Mouse (Mus musculus) spleen, adult 2 months (tissue): Measurements from ENCODE around the gene Gm2431. TPM values are rescaled to one million over a fixed set of nuclear protein-coding genes. Genes with fewer than 3 reads are reported as not detected.
"Not testable (repeated sequence)": the region's sequence is repeated elsewhere in the genome, so short reads cannot be mapped to it uniquely, and the experiment has no call there.

Experiments
- DNase-seq, 2 experiments: peaks; one replicate each; pipeline versions ENCODE4 v3.0.0 to v3.0.0-alpha.2; 2012 to 2021; ENCODE audit warnings: low spot score in 2 of 2, low read depth in 1 of 2
- H3K27ac ChIP-seq: fragments of 200-500 bp; 2 replicates; pipeline ENCODE4 v1.5.1; 2012; ENCODE audit warnings: low read length, inconsistent platforms; ENCODE audit not compliant: insufficient read depth
- H3K27me3 ChIP-seq: fragments of 200-500 bp; 2 replicates; pipeline ENCODE4 v1.6.1; 2012; ENCODE audit warnings: mild to moderate bottlenecking, moderate library complexity, low read length, inconsistent platforms; ENCODE audit not compliant: control insufficient read depth, insufficient read depth
- H3K36me3 ChIP-seq: fragments of 200-500 bp; 2 replicates; pipeline ENCODE4 v1.6.1; 2012; ENCODE audit warnings: mild to moderate bottlenecking, low read length, inconsistent platforms; ENCODE audit not compliant: control insufficient read depth, insufficient read depth
- H3K4me1 ChIP-seq: fragments of 200-500 bp; 2 replicates; pipeline ENCODE4 v1.6.1; 2011; ENCODE audit warnings: inconsistent platforms; ENCODE audit not compliant: control insufficient read depth, insufficient read depth, insufficient read length
- H3K4me3 ChIP-seq: fragments of 200-500 bp; 2 replicates; pipeline ENCODE4 v1.5.1; 2011; ENCODE audit warnings: mild to moderate bottlenecking, inconsistent platforms; ENCODE audit not compliant: insufficient read depth, insufficient read length; ENCODE audit errors: extremely low read depth
- CTCF ChIP-seq: fragments of 200-500 bp; IDR thresholded peaks from 2 replicates; pipeline ENCODE4 v1.5.1; 2011; ENCODE audit warnings: mild to moderate bottlenecking, inconsistent platforms; ENCODE audit not compliant: insufficient read depth, insufficient read length, insufficient replicate concordance; ENCODE audit errors: extremely low read depth
- POLR2A ChIP-seq: fragments of 200-500 bp; IDR thresholded peaks from 2 replicates; pipeline ENCODE4 v1.6.1; 2011; ENCODE audit warnings: low read depth, low read length, inconsistent platforms
- WGBS: fragments of 180-500 bp; shearing (Covaris S2); methylation state at CpG from one replicate; pipeline ENCODE4 v1.1.7; 2018; 5-methylcytosine and 5-hydroxymethylcytosine counted together
- polyA plus RNA-seq: library from polyadenylated mRNA; depleted of rRNA; stranded (reverse); fragments of >200 nt; gene quantifications from 2 replicates; pipeline ENCODE4 v1.2.3, GENCODE M21; 2012

Gene Gm2431
- polyA plus RNA-seq, 1 experiment: not detected

DNA sequence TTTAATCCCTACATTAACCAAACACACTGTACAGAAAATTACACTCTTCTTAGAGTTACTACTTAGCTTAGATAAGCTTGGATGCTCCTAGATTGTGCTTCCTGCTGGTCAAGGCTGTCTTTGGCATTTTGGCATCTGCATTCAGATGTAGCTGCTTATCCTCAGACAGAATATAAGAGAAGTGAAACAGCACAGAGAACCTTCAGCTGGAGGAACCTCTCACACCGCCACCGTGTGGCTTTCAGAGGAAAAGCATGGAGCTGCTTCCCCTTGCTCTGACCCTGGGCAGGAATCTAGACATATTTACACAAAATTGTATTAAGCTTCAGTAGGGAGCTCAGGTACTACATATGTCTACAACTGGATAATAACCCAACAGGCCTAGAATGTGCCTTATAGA is 2.6 kb downstream of the Gm2431 start:
- TF ChIP-seq POLR2A (no peak), CTCF (peak; percentile 42; the same call in 1 of the 2 replicates)
- DNase-seq: peak in 1 of 2 experiments; percentile 8
- H3K27me3 ChIP-seq: no peaks in the 10 kb centered on the region
- no peaks in the 10 kb centered on the region for H3K36me3 ChIP-seq
- H3K4me1 ChIP-seq: no peaks in the 10 kb centered on the region
- H3K27ac ChIP-seq: no peak overlapping the region
- H3K4me3 ChIP-seq: no peak overlapping the region
- 0% methylated on average over 2 of the region's 2 CpGs for WGBS

DNA sequence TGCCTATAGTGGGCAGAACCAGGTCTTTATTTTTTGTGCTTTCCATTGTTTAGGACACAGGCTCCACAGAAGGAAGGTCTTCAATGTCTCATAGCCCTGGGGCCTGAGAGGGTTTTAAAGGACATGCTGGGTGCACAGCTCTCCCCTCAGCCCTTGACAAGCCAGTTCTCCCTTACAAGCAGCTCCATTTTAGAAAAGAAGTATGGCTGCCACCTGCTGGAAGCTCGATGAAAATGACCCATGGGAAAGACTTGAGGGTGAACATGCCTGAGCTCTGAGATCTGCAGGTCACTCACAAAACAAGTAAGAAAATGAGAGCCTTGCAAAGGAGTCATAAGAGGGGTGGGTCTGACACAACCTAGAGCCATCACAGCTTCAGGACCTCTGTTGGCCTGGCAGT is 8.3 kb downstream of the Gm2431 start:
- no peak for DNase-seq
- Histone ChIP-seq H3K36me3 (no peaks in the 10 kb centered on the region), H3K4me3 (no peak overlapping the region), H3K27ac (no peak overlapping the region), H3K27me3 (no peaks in the 10 kb centered on the region), H3K4me1 (no peaks in the 10 kb centered on the region)
- 0% methylated on average over 1 of the region's 1 CpGs for WGBS
- no peak for TF ChIP-seq CTCF
- TF ChIP-seq POLR2A: no peak

DNA sequence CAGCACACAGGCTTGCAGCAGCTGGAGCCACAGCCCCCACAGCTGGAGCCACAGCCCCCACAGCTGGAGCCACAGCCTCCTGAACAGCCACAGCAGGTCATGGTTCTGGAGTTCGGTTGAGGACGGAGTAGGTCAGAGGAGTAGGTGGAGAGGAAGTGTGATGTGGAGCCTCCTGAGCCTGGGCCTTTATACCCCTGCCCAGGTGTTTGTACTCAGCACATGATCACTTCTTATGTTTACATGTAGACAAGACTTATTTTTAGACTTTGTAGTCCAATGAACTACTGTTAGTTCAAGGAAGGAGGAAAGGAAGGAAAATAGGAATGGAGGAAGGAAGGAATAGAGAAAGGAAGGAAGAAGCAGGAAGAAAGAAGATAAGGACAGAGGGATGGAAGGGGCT is 17.2 kb downstream of the Gm2431 start, which contains the start of gene Gm40460:
Gene Gm40460 (minus strand): TSS at position 101 of the 400 bp plus-strand sequence.
- no peak for TF ChIP-seq POLR2A
- TF ChIP-seq CTCF: no peak
- Histone ChIP-seq H3K4me3 (no peak within 1 kb of the TSS), H3K27me3 (no peaks in the 10 kb centered on the region), H3K36me3 (no peaks in the 10 kb centered on the region), H3K4me1 (no peaks in the 10 kb centered on the region), H3K27ac (no peak within 1 kb of the TSS)
- 41% methylated on average over 2 of the region's 2 CpGs for WGBS
- DNase-seq: no peak

DNA sequence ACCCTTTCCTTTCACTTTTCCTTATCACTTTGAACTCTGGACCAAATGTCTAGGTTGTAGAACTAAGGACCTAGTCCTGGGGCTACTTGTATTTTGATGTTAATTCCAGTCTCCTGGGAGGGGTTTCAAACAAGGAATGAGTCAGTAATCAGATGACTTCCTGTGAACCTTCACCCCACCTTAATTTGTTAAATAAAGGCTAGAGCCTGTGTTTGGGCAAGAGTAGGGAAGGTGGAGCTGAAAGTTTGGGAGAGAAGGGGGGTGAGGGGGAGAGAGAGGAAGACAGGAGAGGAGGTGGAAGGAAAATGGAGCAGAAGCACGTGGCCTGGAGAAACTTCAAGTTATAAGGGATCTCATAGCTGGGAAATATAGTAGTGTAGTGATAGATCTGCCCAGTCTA is 26.6 kb downstream of the Gm2431 start:
- 63% methylated on average over 1 of the region's 1 CpGs for WGBS
- no peaks in the 10 kb centered on the region for H3K36me3 ChIP-seq
- TF ChIP-seq CTCF: no peak
- no peak for TF ChIP-seq POLR2A
- H3K27ac ChIP-seq: no peak overlapping the region
- H3K4me3 ChIP-seq: no peak overlapping the region
- DNase-seq: no peak
- no peaks in the 10 kb centered on the region for H3K4me1 ChIP-seq
- H3K27me3 ChIP-seq: no peaks in the 10 kb centered on the region

DNA sequence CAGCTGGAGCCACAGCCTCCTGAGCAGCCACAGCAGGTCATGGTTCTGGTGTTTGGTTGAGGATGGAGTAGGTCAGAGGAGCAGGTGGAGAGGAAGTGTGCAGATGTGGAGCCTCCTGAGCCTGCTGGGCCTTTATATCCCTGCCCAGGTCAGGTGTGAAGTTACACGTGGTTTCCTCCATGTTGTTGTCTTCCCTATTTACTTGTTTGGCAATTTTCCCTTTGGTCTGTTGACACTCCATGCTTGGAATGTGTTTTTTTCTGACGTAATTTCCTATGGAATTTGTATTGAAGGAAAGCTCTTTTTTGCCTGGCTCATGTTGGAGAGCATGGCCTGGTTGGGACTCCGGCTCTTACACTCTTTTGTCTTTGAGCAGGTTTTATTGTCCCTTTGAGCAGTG is 28.3 kb downstream of the Gm2431 start, which contains the start of gene Krtap5-5:
Gene Krtap5-5 (minus strand): TSS at position 101 of the 400 bp plus-strand sequence.
- DNase-seq, H3K4me1 ChIP-seq, H3K27me3 ChIP-seq, H3K27ac ChIP-seq, H3K4me3 ChIP-seq, H3K36me3 ChIP-seq: not testable (repeated sequence)
- 54% methylated on average over 3 of the region's 3 CpGs for WGBS

DNA sequence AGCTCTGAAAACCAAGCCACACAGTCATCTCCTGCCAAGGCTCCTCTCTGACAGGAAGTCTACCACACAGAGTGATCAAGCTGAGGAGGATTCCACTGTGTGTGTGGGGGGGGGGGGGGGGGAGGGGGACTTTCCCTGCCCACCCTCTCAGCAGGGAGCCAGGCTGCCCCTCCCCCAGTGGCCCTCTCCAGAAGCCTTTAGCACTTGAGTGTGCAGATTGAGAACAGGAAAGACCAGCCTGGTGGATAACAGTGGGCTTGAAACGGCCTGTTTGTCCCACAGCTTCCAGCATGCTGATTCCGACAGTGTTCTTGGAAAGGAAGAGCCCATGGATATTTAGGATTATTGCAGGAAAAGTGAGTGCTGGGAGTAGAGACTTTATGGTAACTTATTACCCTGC is 33.6 kb downstream of the Gm2431 start:
- no peak overlapping the region for H3K27ac ChIP-seq
- WGBS: 61% methylated on average over 2 of the region's 2 CpGs
- no peaks in the 10 kb centered on the region for H3K27me3 ChIP-seq
- H3K4me3 ChIP-seq: no peak overlapping the region
- H3K4me1 ChIP-seq: no peaks in the 10 kb centered on the region
- H3K36me3 ChIP-seq: no peaks in the 10 kb centered on the region
- no peak for DNase-seq
- TF ChIP-seq CTCF (no peak), POLR2A (no peak)

DNA sequence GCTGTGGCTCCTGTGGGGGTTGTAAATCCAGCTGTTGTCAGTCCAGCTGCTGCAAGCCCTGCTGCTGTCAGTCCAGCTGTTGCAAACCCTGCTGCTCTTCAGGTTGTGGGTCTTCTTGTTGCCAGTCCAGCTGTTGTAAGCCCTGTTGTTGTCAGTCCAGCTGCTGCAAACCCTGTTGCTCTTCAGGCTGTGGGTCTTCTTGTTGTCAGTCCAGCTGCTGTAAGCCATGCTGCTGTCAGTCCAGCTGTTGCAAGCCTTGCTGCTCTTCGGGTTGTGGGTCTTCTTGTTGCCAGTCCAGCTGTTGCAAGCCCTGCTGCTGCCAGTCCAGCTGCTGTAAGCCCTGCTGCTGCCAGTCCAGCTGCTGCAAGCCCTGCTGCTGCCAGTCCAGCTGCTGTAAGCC is 46.0 kb downstream of the Gm2431 start:
- DNase-seq, H3K4me1 ChIP-seq, H3K27ac ChIP-seq, H3K4me3 ChIP-seq, H3K27me3 ChIP-seq, H3K36me3 ChIP-seq: not testable (repeated sequence)
- 52% methylated on average over 1 of the region's 1 CpGs for WGBS
